Mouse (Mus musculus) heart, adult 2 months (tissue): Measurements from ENCODE around the gene Armc9.

Experiments
- CTCF ChIP-seq: fragments of 200-600 bp; IDR thresholded peaks from 2 replicates; pipeline ENCODE4 v1.8.1; 2022; ENCODE audit warnings: antibody characterized with exemption, mild to moderate bottlenecking, moderate library complexity
- EP300 ChIP-seq: fragments of 200-500 bp; IDR thresholded peaks from 2 replicates; pipeline ENCODE4 v1.6.1; 2011; ENCODE audit warnings: low read depth, low read length, control low read depth; ENCODE audit not compliant: insufficient read depth
- POLR2A ChIP-seq: fragments of 200-500 bp; IDR thresholded peaks from 2 replicates; pipeline ENCODE4 v1.6.1; 2011; ENCODE audit warnings: mild to moderate bottlenecking, low read depth, low read length, control low read depth; ENCODE audit not compliant: insufficient read depth

GRCm38 (mm10) chr1:86217976-86218375 lies 63.4 kb downstream of the Armc9 start:
- TF ChIP-seq POLR2A (no peak), CTCF (no peak), EP300 (no peak)
